Mouse (Mus musculus): ENCODE results near the gene Tbrg4.

Gene Tbrg4

GRCm38 (mm10) chr11:6589838-6590237 is 36.0 kb downstream of the Tbrg4 start:
- DNase-seq, result no peak

DNA sequence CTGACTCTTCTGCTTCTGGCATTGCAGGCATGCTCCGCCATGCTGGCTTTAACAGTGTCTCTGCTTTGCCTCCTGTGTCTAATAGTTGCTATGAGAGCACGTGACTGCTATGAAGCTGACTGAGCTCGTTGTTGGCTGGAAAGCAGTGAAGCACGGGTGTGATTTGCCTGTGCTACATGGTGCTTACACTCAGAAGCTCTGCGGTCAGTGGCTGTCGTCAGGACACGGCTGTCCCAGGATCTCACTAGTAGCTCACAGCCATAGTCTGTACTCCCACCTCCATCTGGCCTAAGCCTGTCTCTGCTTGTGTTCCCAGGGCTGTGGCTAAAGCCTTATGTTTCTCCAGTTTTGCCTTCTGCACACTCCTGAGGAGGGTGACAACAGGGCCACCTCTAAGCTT is 37.6 kb downstream of the Tbrg4 start:
- DNase-seq, result no peak

DNA sequence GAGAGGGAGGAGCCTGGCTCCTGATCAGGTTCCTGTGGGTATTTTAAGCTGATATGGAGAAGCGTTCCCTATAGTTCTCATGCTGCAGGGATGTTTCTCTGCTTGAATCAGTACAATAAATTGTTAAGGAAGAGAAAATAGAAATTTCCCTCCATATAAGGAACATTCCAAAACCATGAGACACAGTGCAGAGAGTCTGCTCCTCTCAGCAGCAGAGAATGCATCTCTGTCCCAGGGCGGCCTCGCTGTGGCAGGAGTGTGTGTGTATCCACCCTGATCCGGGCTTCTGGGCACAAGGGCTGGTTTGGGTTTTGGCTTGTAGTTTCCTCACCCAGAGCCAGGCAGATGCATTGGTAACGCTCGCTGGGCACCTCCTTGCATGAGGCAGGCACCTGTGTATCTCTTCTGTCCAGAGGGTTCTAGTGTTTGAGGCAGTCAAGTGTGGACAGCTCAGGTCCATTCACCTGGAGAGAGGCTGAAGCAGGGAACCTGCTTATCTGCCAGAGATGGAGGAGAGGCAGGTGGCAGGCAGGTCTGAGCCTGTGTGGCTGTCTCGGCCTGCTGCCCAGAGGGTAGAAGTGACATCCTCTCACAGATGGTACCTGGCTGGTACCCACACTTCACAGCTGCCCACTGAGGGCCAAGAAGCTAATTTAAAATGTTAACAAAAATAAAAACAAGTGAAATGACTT is 38.5 kb downstream of the Tbrg4 start:
- no peak for DNase-seq

- no peak for DNase-seq
Measured at GRCm38 (mm10) chr11:6586660-6587059, 39.2 kb downstream of the Tbrg4 start.

GRCm38 (mm10) chr11:6585748-6586147 is 40.1 kb downstream of the Tbrg4 start:
- DNase-seq, result no peak

DNA sequence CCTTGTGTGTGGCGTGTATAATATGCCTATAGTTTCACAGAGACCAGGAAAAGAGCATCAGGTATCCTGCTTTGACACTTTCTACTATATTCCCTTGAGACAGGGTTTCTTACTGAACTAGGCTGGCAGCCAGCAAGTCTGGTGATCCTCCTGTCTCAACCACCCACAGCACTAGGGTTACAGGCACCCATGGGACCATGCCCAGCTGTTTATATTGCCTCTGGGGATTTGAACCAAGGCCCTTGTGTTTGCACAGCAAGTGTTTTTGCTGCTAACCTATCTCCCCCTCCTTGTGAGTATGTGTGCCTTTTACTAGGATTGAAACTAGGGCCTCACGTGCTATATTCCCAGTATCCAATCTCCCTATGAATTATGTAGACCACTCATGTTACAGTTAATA is 44.3 kb downstream of the Tbrg4 start:
- no peak for DNase-seq

DNA sequence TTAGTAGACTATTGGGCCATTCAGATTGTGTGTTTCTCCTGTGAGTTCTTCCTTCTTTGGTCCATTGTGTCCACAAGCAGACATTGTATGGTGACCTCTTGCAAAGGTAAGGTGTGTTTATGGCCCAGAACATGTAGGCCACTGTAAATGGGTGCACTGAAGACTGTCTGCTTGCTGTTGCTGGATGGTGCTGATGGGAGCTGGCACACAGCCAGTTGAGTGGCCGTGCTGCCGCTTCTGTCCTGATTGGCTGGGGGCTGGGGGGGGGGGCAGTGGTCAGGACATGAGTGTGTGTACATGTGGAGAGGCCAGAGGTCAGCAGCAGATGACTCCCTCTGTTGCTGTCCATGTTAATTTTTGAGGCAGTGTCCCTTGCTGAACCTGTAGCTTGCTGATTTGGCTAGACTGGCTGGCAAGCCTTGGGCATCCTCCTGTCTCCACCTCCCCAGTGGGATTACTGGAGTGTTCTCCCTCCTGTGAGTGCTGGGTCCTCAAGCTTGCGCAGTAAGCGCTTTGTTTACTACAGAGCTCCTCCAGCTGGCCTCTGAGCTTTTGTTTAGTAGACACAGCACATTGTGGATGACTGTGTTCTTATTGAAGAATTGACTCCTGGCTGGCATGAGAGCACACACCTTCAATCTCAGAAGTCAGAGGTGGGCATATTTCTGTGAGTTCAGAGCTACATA is 45.7 kb downstream of the Tbrg4 start:
- no peak for DNase-seq

DNA sequence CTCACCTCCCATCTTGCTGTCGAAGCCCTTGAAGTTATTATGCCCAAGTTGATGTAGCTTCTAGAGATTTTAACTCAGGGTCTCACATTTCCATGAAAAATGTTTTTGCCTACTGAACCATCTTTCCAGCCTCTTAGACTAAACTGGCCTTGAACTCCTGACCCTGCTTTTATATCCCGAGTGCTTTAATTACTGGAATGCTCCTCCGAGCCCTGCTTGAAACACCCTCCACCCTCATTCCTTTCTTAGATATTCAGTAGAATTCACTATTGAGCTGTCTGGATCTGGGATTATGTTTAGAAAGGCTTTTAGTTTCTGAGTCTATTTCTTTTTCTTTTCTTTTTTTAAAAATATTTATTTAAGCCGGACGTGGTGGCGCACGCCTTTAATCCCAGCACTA is 46.5 kb downstream of the Tbrg4 start:
- DNase-seq, result no peak

DNA sequence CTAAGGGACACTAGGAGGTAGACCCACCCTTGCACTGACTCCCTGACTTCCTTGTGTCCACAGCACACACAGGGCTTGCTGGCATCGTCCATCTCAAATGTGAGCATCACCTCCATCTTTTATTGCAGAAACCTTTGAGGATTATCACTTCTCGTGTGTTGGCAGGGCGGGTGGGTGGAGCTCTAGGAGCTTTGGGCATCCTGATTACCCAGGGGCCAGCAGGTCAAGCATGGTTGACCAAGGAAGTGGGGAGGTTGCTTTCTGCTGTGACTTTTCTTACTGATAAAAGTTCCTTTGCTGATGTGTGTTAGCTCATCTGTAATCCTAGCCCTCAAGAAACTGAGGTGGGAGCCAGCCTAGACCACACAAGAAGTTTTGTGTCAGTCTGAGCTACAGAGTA is 49.7 kb downstream of the Tbrg4 start:
- DNase-seq, result no peak

DNA sequence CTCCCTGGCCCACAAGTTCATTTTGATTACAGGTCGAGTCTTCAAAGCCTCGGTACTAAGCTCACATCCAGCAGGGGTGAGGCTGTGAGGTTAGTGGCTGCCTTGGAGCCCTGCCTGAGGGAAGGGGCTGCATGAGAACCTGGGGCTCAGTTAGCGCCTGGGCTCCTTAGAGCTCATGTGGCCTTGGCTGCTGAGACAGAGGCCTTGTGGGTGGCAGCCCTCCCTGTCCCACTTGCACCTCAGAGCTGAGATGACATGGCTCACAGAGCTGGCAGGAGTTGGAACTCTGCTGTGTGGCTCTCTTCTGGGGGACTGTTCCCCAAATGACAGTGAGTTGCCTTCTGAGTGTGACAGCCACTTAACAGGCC is 56.5 kb downstream of the Tbrg4 start:
- DNase-seq, result no peak

DNA sequence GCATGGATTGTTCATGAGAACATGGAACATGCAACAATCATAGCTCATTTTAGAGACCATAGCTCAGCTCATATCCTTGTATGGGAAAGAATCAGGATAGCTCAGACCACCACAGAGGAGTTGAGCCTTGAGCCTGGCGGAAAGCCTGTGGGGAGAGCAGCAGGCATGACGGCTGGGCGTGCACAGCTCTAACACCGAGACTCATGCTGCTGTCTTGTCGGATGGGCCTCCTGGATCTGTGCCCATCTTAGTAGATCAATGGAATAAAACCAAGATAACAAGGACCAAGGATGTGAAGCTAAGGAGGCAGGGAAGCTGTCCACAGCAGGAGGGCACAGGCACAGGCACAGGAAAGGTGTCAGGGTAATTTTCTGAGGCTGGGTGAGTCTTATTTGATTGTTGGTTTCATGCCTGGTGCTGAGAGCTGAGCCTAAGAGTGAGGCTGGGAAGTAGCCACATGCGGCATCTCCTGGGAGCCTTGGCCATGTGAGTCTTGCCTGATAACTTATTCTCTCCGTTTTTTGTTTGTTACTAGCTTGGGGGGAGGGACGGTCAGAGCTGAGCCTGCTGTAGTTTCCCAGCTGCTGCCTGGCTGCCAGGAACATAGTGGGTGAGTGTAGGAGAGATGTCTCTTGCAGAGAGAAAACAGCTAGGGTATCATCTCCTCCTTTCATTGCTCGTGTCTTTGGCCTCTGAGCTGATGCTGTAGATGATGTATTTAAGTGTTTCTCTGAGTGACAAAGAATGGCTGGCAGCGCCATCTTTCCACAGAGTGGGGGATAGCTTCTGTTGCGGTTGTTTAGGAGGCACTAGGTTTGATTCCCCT is 57.1 kb downstream of the Tbrg4 start:
- peak in 1 of 2 experiments; percentile 19 for DNase-seq

DNA sequence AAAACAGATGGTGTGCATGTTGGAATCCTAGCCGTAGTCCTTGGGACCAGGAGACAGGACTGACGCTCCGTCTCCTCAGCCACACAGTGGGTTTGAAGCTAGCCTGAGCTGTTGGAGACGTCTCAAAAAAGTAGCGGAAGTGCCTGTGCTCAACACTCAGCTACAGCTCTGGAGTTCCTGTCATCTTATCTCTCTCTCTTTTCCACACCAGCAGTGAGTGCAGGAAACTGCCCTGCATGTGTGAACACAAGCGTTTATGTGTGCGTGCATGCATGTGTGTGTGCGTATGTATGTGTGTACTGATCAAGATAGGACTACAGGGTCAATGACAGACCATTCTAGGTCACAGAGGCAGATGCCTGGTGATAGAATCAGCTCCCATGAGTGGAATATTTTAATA is 57.9 kb downstream of the Tbrg4 start:
- no peak for DNase-seq

GRCm38 (mm10) chr11:6566496-6566895 is 59.4 kb downstream of the Tbrg4 start:
- DNase-seq, result no peak
